Mouse (Mus musculus) testis, adult 2 months (tissue): Measurements from ENCODE around the gene Sostdc1. TPM values are rescaled to one million over a fixed set of nuclear protein-coding genes. Genes with fewer than 3 reads are reported as not detected.
A peak's percentile ranks its signal among the peaks of the same experiment; 100 is the strongest.

Experiments
- H3K27ac ChIP-seq: fragments of 200-500 bp; 2 replicates; pipeline ENCODE4 v1.5.1; 2012; ENCODE audit warnings: low read depth, low read length; ENCODE audit not compliant: control insufficient read depth, insufficient read depth
- H3K27me3 ChIP-seq: fragments of 200-500 bp; 2 replicates; pipeline ENCODE4 v1.6.1; 2012; ENCODE audit warnings: mild to moderate bottlenecking, low read length, moderate library complexity; ENCODE audit not compliant: control insufficient read depth, insufficient read depth
- H3K36me3 ChIP-seq: fragments of 200-500 bp; 2 replicates; pipeline ENCODE4 v1.6.1; 2012; ENCODE audit warnings: mild to moderate bottlenecking, low read length; ENCODE audit not compliant: control insufficient read depth, insufficient read depth
- H3K4me1 ChIP-seq: fragments of 200-500 bp; 2 replicates; pipeline ENCODE4 v1.6.1; 2012; ENCODE audit warnings: low read length; ENCODE audit not compliant: control insufficient read depth, insufficient read depth
- H3K4me3 ChIP-seq: fragments of 200-500 bp; 2 replicates; pipeline ENCODE4 v1.5.1; 2012; ENCODE audit warnings: low read depth, mild to moderate bottlenecking, low read length, moderate library complexity, mixed read lengths; ENCODE audit not compliant: control insufficient read depth
- CTCF ChIP-seq: fragments of 200-500 bp; IDR thresholded peaks from 2 replicates; pipeline ENCODE4 v1.5.1; 2012; ENCODE audit warnings: low read depth, mild to moderate bottlenecking, inconsistent platforms, low read length, moderate library complexity; ENCODE audit not compliant: control insufficient read depth, insufficient read depth, insufficient replicate concordance
- POLR2A ChIP-seq: fragments of 200-500 bp; IDR thresholded peaks from 2 replicates; pipeline ENCODE4 v1.6.1; 2012; ENCODE audit warnings: low read depth, mild to moderate bottlenecking, inconsistent platforms, low read length, moderate library complexity; ENCODE audit not compliant: control insufficient read depth
- polyA plus RNA-seq: library from polyadenylated mRNA; depleted of rRNA; stranded (reverse); fragments of >200 nt; gene quantifications from 2 replicates; pipeline ENCODE4 v1.2.3, GENCODE M21; 2012

Gene Sostdc1
- polyA plus RNA-seq, 1 experiment, result 1.6 TPM

- Histone ChIP-seq H3K27me3 (no peaks in the 10 kb centered on the region), H3K36me3 (no peaks in the 10 kb centered on the region), H3K4me3 (no peak overlapping the region), H3K4me1 (no peaks in the 10 kb centered on the region; the same call in none of the 2 replicates), H3K27ac (no peak overlapping the region)
- TF ChIP-seq POLR2A (no peak), CTCF (no peak)
These were observed 10.9 kb upstream of the Sostdc1 start for GRCm38 (mm10) chr12:36302905-36303642.

DNA sequence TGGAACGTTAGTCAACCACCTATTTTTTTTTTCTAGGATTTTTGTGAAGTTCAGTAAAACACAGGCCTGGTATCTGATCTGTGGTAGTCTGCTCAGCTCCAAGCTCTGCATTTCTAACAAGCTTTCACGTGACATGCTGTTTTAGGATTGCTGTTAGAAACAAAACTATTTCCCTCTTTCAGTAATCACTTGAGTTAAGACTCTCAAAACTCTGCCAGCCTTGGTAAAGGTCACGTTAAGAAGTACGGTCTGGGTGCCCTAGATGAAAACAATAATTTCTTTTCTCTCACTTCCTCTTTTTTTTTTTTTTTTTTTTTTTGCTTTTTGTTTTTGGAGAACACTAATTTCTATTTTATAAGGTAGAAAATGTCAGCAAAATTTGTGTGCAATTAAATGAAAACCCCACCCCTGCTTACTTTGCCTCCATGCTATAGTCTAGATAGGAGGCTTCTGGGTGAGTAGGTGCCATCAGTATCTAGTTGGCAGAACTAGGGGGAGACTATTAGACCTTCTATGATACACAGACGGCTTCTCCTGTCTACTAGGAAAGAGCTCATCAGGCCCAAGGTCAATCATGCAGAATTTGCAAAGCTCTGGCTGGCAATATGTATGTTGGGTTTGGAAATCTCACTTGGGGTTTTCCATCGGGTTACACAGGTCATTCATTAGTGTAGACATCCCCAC lies 5.1 kb upstream of the Sostdc1 start:
- Histone ChIP-seq H3K36me3 (no peaks in the 10 kb centered on the region), H3K4me1 (no peaks in the 10 kb centered on the region; the same call in 1 of the 2 replicates), H3K27me3 (no peaks in the 10 kb centered on the region), H3K4me3 (no peak overlapping the region), H3K27ac (no peak overlapping the region)
- TF ChIP-seq POLR2A (no peak), CTCF (no peak)

GRCm38 (mm10) chr12:36313015-36313414 lies 924 bp upstream of the Sostdc1 start:
- no peak for TF ChIP-seq POLR2A
- TF ChIP-seq CTCF, result no peak
- H3K4me1 ChIP-seq, result no peaks in the 10 kb centered on the region; the same call in 1 of the 2 replicates
- no peaks in the 10 kb centered on the region for H3K27me3 ChIP-seq
- H3K36me3 ChIP-seq, result no peaks in the 10 kb centered on the region
- H3K4me3 ChIP-seq, result no peak overlapping the region
- no peak overlapping the region for H3K27ac ChIP-seq

DNA sequence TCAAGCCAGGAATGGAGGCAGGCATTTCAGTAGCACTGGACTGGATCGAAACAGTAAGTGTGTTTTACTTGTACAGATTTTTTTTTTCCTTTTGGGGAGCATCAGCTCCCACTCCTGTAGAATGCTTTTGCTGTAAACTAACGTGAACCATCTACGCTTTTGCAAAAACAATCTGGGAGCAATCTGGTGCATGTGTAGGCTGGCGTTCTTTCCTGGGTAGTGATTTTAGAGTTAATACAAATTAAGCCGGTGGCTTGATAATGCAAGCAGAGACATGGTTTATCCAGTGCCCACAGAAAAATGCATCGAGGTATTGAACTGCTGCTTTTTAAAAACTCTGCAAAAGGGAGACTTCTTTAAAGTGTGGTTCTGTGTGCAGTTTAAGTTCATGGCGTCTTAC lies 507 bp downstream of the Sostdc1 start:
- Histone ChIP-seq H3K4me3 (no peak overlapping the region), H3K27ac (no peak overlapping the region), H3K4me1 (no peaks in the 10 kb centered on the region; the same call in 1 of the 2 replicates), H3K36me3 (no peaks in the 10 kb centered on the region), H3K27me3 (no peaks in the 10 kb centered on the region)
- TF ChIP-seq POLR2A (no peak), CTCF (no peak)

DNA sequence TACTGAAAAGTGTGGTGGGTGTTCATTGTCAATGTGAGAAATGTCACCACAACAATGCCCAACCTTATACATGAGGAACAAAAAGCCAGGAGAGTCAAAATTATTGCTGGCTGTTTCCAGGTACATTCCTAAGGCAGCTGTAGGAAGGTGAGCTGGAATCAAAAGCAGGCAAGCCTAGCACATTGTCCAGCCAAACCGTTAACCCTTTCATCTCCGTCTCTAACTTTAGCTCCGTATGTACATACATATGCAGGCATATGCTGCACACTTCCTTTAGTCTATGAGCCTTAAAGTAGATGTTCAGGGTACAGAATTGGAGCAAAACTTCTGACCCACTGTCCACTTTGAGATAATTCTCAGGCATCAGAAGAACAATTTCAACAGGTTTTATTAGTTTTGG lies 1.6 kb downstream of the Sostdc1 start:
- no peak for TF ChIP-seq CTCF
- TF ChIP-seq POLR2A, result no peak
- no peaks in the 10 kb centered on the region; the same call in 1 of the 2 replicates for H3K4me1 ChIP-seq
- no peaks in the 10 kb centered on the region for H3K27me3 ChIP-seq
- H3K36me3 ChIP-seq, result no peaks in the 10 kb centered on the region
- H3K4me3 ChIP-seq, result no peak overlapping the region
- no peak overlapping the region for H3K27ac ChIP-seq

DNA sequence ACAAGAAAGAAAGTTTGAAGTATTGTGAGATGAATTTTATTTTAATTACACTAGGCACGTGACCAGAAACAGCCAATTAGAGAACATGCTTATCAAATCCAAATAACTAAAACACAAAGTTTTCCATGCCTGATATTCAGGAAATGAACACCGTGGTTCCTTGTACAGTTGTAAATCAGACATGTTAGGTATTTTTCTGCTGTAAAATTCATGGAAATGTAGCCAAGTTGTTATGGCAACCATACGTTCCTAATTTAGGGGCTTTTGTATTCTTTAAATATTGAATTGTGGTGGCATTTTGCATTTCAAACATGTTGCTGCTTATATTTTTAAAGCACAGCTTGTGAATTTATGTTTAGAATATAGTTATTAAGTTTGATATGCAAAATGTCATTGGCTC lies 2.1 kb downstream of the Sostdc1 start:
- no peak for TF ChIP-seq CTCF
- TF ChIP-seq POLR2A, result no peak
- H3K36me3 ChIP-seq, result no peaks in the 10 kb centered on the region
- H3K27ac ChIP-seq, result no peak overlapping the region
- no peaks in the 10 kb centered on the region for H3K27me3 ChIP-seq
- H3K4me3 ChIP-seq, result no peak overlapping the region
- no peaks in the 10 kb centered on the region; the same call in 1 of the 2 replicates for H3K4me1 ChIP-seq

DNA sequence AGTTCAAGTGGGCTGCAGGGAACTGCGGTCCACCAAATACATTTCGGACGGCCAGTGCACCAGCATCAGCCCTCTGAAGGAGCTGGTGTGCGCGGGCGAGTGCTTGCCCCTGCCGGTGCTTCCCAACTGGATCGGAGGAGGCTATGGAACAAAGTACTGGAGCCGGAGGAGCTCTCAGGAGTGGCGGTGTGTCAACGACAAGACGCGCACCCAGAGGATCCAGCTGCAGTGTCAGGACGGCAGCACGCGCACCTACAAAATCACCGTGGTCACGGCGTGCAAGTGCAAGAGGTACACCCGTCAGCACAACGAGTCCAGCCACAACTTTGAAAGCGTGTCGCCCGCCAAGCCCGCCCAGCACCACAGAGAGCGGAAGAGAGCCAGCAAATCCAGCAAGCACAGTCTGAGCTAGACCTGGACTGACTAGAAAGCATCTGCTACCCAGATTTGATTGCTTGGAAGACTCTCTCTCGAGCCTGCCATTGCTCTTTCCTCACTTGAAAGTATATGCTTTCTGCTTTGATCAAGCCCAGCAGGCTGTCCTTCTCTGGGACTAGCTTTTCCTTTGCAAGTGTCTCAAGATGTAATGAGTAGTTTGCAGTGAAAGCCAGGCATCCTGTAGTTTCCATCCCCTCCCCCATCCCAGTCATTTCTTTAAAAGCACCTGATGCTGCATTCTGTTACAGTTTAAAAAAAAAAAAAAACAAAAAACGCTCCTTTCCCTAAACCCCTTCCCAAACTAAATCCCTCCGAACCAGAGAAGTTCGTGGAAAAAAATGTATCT lies 3.3 kb downstream of the Sostdc1 start:
- H3K36me3 ChIP-seq, result no peaks in the 10 kb centered on the region
- H3K4me3 ChIP-seq, result peak overlapping the region; percentile 1
- no peaks in the 10 kb centered on the region; the same call in 1 of the 2 replicates for H3K4me1 ChIP-seq
- no peaks in the 10 kb centered on the region for H3K27me3 ChIP-seq
- no peak for TF ChIP-seq POLR2A
- H3K27ac ChIP-seq, result no peak overlapping the region
